Mouse (Mus musculus) hindlimb bud, embryonic 11.5 days (tissue): ENCODE data around the gene Zfp300.

Experiments used
- DNase-seq: peaks from one replicate; pipeline ENCODE4 v3.0.0-alpha.2; 2012; ENCODE audit warnings: low read depth, low spot score; ENCODE audit errors: extremely low spot score

Zfp300 gene

DNA sequence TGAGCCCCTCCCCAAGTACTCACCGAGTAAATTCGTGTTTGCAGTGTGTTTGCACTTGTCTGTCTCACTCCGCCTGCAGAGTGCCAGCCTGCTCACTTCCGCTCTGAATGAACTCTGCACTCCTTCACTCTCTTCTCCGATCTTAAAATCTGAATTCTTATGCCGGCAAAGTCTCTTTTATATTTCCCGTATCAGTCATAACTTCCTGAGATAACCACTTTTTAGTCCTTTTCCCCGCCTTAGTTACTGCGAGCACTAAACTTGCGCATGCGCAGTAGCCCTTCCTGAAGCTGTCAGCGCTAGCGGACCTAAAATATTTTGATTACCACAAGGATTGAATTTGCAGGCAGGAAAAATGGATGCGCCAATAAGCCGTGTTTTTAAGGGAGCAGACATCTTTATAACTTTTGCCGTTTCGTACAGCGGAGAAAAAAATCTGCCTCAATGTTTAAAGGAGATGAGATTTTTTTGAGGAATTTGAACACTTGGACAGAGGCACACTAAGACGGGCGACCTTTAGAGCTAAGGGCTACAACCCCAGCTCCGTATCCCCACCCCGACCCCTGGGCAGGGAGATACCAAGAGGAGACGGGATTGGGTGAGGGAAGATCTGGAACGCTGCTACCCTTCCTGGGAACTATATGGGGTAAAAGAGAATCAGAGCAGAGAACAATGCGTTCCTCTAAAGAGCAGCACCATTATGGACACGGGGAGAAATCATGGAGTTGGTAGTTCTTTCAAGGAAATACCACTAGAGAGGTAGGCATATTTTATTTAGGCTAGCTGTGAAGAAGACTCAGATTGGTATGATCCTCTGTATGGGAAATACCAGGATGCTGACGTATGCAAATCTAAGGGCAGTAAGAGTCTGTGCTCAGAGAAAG lies at the start of gene Zfp300:
Zfp300 (minus strand) TSS at position 545 of the 884 bp plus-strand sequence.
- DNase-seq: peak; percentile 49

DNA sequence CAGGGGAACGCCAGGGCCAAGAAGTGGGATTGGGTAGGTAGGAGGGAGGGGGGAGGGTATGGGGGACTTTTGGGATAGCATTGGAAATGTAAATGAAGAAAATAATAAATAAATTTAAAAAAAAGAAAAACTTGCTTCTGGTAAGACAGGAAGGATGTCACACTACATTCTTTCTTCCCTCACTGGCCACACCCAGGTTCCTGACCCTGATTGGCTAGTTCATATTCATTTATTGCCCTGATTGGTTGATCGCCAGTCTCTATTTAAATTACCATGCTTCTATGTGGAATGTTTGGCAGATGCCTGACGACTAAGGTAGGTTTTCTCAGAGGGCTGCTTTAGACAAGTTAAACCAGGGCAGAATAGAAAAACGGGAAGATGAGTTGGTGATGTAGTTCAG lies 26.2 kb upstream of the Zfp300 start, which contains the start of gene Ssxa1:
Ssxa1 (plus strand) TSS at position 301 of the 400 bp plus-strand sequence.
- no peak for DNase-seq

DNA sequence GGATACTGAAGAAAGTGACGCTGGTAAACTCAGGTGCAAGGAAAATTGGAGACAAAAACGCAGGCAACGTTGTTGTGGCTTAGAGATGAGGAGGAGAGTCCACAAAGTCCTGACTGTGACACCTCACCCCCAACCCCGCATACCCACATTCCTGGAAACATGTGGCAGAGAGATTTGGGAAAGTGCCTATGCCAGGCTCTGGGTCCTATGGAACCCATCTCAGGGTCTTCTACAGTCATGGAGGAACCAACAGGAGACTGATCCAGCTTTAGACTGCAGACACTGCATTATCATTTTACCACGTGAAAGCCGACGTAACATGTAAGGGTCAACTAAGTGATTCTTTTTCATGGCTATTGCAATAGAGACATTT lies 526 bp upstream of the Zfp300 start:
- no peak for DNase-seq

GRCm38 (mm10) chrX:21088645-21088982 lies 713 bp downstream of the Zfp300 start:
- DNase-seq: no peak

DNA sequence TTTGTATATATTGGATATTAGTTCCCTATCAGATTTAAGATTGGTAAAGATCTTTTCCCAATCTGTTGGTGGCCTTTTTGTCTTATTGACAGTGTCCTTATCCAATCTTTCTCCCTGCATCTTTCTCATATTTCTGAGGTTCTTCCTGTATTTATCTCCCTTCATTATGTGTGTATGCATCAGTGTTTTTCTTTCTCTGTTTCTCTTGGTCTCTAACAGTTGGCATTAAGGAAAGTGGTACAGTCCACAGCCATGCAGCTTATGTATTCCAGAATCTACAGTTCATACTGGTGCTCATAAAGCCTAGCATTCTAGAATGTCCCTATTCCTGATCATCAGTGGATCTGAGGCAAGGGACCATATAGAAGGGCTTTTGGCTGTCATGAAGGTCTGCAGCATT lies 21.2 kb downstream of the Zfp300 start, which contains the start of gene Spaca5:
Spaca5 (plus strand) TSS at position 301 of the 400 bp plus-strand sequence.
- no peak for DNase-seq

- no peak for DNase-seq
Measured at GRCm38 (mm10) chrX:21062544-21062890, 26.8 kb downstream of the Zfp300 start.

DNA sequence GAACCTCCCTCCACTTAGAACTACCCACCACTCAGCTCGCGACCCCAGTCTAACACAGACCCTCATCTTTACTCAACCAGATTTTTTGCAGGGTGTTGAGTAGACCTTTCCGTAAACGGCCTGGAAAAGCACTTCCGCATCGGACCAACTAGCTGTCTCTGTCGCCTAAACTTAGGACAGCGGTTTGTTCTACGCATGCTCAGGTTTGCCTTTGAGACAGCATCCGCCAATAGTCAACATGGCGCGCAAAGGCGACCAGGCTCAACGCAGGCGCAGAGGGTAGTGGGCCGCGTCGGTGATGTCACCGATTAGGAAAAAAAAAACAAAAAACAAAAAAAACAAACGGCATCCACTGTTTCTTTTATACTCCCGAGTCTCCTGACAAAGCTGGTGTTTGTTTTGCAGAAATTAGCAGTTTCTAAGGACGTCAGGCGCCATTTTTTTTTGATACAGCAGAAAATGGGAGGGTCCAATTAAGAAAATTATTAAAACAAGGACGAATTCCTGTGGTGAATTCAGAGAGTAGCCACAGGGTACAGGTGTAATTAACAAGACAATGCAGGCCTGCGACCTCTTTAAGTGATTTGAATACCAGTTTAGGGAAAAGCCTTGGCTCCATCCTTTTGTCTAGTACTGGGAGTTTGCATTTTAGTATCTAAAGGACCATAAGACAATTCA lies 27.3 kb downstream of the Zfp300 start, which contains the start of gene Zfp182:
Zfp182 (minus strand) TSS at position 451 of the 678 bp plus-strand sequence.
- peak; percentile 24 for DNase-seq

DNA sequence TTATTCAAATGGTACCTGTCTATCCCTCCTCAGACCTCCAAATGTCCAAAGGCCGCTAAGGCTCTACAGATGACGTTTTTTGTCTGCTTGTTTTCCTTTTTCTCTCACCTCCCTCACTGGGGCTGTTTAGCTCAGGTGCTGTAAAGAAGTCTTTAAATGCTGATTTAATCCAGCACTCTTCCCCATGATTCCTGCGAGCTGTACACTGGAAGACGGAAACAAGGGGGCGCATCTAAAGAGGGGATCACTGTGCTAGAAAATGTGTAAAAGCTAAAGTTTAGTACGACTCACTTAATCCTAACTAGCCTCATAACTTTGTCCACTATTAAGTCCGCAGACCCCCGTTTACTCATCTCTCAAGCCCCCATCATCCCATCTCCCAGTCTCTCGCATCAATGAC lies 27.9 kb downstream of the Zfp300 start:
- no peak for DNase-seq
